Mouse (Mus musculus): ENCODE results near the gene Alg13. TPM values are rescaled to one million over a fixed set of nuclear protein-coding genes. Genes with fewer than 3 reads are reported as not detected.

Gene Alg13
- polyA plus RNA-seq, 1 experiment = 426 TPM

GRCm38 (mm10) chrX:144338355-144338754 is 20.8 kb downstream of the Alg13 start:
- Histone ChIP-seq H3K36me3 (ENCODE audit: control insufficient read depth, insufficient read depth, low read length, poor library complexity, severe bottlenecking) (peaks cover 11% of the 10 kb centered on the region), H3K9me3 (replicated peaks; ENCODE audit: control insufficient read depth, insufficient read depth, low read length, poor library complexity, severe bottlenecking) (no peaks in the 10 kb centered on the region), H3K27me3 (ENCODE audit: control insufficient read depth, insufficient read depth, low read length, poor library complexity, severe bottlenecking) (no peaks in the 10 kb centered on the region), H3K4me3 (ENCODE audit: low read depth, low read length) (peak overlapping the region; percentile 43), H3K4me1 (ENCODE audit: control insufficient read depth, insufficient read depth, low read length) (no peaks in the 10 kb centered on the region), H3K9ac (ENCODE audit: low read depth, poor library complexity, severe bottlenecking) (peak overlapping the region; percentile 5; the same call in 1 of the 2 replicates), H3K27ac (ENCODE audit: insufficient read depth, low read length) (peak overlapping the region; percentile 90)
- no peak for TF ChIP-seq CTCF (IDR thresholded peaks at IDR 0.05; ENCODE audit: low read depth, low read length)
- no peak for TF ChIP-seq POLR2A (IDR thresholded peaks at IDR 0.05; ENCODE audit: insufficient read depth, low read length)
- 0 out of 2 replicates have a peak, but pooled peaks have one; percentile 27 for TF ChIP-seq EP300 (IDR thresholded peaks at IDR 0.05; ENCODE audit: insufficient read depth, low read depth, low read length)

DNA sequence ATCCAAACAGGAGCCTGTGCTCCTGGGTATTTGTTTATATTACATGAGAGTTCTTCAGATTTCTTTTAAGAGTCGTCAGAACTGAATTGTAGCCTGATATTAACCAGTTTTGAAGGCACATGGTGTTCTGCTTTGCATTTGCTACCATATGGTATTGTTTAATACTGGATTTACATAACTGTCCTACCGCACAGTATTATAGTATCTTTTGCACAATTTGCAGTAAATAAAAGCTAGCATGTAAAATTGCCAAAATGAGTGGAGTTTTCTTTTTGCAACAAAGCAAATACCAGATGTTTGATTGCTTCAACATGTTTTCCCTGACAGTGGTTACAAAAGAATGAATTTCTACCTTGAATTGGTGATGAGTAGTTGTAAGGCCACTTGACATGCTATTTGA is 56.6 kb downstream of the Alg13 start:
- no peak overlapping the region for H3K4me3 ChIP-seq (ENCODE audit: low read depth, low read length)
- TF ChIP-seq POLR2A (IDR thresholded peaks at IDR 0.05; ENCODE audit: insufficient read depth, low read length) (no peak), CTCF (IDR thresholded peaks at IDR 0.05; ENCODE audit: low read depth, low read length) (no peak), EP300 (IDR thresholded peaks at IDR 0.05; ENCODE audit: insufficient read depth, low read depth, low read length) (no peak)

DNA sequence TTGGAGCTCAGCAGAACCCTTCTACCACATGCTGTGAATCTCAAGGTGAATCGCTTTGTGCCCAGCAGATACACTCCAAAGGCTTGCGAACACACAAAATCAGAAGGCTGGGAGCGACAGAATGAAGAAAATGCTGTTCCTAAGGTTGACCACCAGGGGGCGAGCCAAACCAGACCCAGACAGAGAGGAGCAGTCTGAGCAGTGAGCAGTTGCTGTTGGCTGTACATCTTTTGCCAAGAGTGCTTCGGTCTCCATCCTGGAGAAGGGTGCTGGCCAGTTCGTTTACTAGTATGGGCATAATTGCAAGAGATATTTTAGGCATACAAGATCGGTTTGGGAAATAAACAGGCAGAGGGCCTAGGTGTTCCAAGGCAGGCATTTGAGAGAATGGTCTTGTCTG is 85.9 kb downstream of the Alg13 start:
- TF ChIP-seq CTCF (IDR thresholded peaks at IDR 0.05; ENCODE audit: low read depth, low read length) (peak; percentile 71), POLR2A (IDR thresholded peaks at IDR 0.05; ENCODE audit: insufficient read depth, low read length) (no peak), EP300 (IDR thresholded peaks at IDR 0.05; ENCODE audit: insufficient read depth, low read depth, low read length) (no peak)
- Histone ChIP-seq H3K4me3 (ENCODE audit: low read depth, low read length) (no peak overlapping the region), H3K9ac (ENCODE audit: low read depth, poor library complexity, severe bottlenecking) (no peak overlapping the region), H3K27ac (ENCODE audit: insufficient read depth, low read length) (no peak overlapping the region), H3K27me3 (ENCODE audit: control insufficient read depth, insufficient read depth, low read length, poor library complexity, severe bottlenecking) (no peaks in the 10 kb centered on the region), H3K9me3 (replicated peaks; ENCODE audit: control insufficient read depth, insufficient read depth, low read length, poor library complexity, severe bottlenecking) (no peaks in the 10 kb centered on the region), H3K4me1 (ENCODE audit: control insufficient read depth, insufficient read depth, low read length) (no peaks in the 10 kb centered on the region), H3K36me3 (ENCODE audit: control insufficient read depth, insufficient read depth, low read length, poor library complexity, severe bottlenecking) (no peaks in the 10 kb centered on the region)

More for the DNA sequence above, 56.6 kb downstream of the Alg13 start:
- peaks cover 34% of the 10 kb centered on the region for H3K36me3 ChIP-seq (ENCODE audit: control insufficient read depth, insufficient read depth, low read length, poor library complexity, severe bottlenecking)
- no peaks in the 10 kb centered on the region for H3K27me3 ChIP-seq (ENCODE audit: control insufficient read depth, insufficient read depth, low read length, poor library complexity, severe bottlenecking)
- H3K9ac ChIP-seq (ENCODE audit: low read depth, poor library complexity, severe bottlenecking) = no peak overlapping the region
- H3K4me1 ChIP-seq (ENCODE audit: control insufficient read depth, insufficient read depth, low read length) = no peaks in the 10 kb centered on the region
- no peaks in the 10 kb centered on the region for H3K9me3 ChIP-seq (replicated peaks; ENCODE audit: control insufficient read depth, insufficient read depth, low read length, poor library complexity, severe bottlenecking)
- H3K27ac ChIP-seq (ENCODE audit: insufficient read depth, low read length) = no peak overlapping the region

- Histone ChIP-seq H3K4me3 (ENCODE audit: low read depth, low read length) (no peak overlapping the region), H3K9me3 (replicated peaks; ENCODE audit: control insufficient read depth, insufficient read depth, low read length, poor library complexity, severe bottlenecking) (no peaks in the 10 kb centered on the region), H3K4me1 (ENCODE audit: control insufficient read depth, insufficient read depth, low read length) (no peaks in the 10 kb centered on the region), H3K9ac (ENCODE audit: low read depth, poor library complexity, severe bottlenecking) (no peak overlapping the region), H3K27ac (ENCODE audit: insufficient read depth, low read length) (no peak overlapping the region), H3K36me3 (ENCODE audit: control insufficient read depth, insufficient read depth, low read length, poor library complexity, severe bottlenecking) (no peaks in the 10 kb centered on the region), H3K27me3 (ENCODE audit: control insufficient read depth, insufficient read depth, low read length, poor library complexity, severe bottlenecking) (no peaks in the 10 kb centered on the region)
- TF ChIP-seq EP300 (IDR thresholded peaks at IDR 0.05; ENCODE audit: insufficient read depth, low read depth, low read length) = no peak
- TF ChIP-seq POLR2A (IDR thresholded peaks at IDR 0.05; ENCODE audit: insufficient read depth, low read length) = no peak
Observed at GRCm38 (mm10) chrX:144408036-144408435, 90.4 kb downstream of the Alg13 start.

DNA sequence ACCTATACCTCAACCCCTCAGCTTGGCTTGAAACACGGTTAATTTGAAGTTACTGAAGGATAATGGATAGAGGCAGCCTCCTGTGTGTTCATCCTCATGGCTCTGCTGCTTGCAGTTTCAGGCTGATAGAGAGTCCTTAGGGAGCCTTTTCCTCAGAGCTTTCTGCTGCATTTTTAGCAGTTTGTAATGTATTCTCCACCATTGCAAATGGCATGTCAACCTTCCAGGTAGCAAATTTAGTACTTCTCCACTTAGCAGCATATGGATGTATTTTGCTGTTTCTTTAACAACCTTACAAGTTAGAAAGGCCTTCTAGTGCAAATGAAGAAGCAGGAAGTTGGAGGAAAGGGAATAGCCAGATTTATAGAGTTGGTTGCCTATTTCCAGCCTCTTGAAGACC is 102.7 kb downstream of the Alg13 start:
- TF ChIP-seq EP300 (IDR thresholded peaks at IDR 0.05; ENCODE audit: insufficient read depth, low read depth, low read length) = no peak
- no peak for TF ChIP-seq CTCF (IDR thresholded peaks at IDR 0.05; ENCODE audit: low read depth, low read length)
- no peak for TF ChIP-seq POLR2A (IDR thresholded peaks at IDR 0.05; ENCODE audit: insufficient read depth, low read length)
- H3K4me1 ChIP-seq (ENCODE audit: control insufficient read depth, insufficient read depth, low read length) = no peaks in the 10 kb centered on the region
- H3K27me3 ChIP-seq (ENCODE audit: control insufficient read depth, insufficient read depth, low read length, poor library complexity, severe bottlenecking) = no peaks in the 10 kb centered on the region
- H3K9ac ChIP-seq (ENCODE audit: low read depth, poor library complexity, severe bottlenecking) = no peak overlapping the region
- no peak overlapping the region for H3K4me3 ChIP-seq (ENCODE audit: low read depth, low read length)
- H3K9me3 ChIP-seq (replicated peaks; ENCODE audit: control insufficient read depth, insufficient read depth, low read length, poor library complexity, severe bottlenecking) = no peaks in the 10 kb centered on the region
- H3K27ac ChIP-seq (ENCODE audit: insufficient read depth, low read length) = no peak overlapping the region
- no peaks in the 10 kb centered on the region for H3K36me3 ChIP-seq (ENCODE audit: control insufficient read depth, insufficient read depth, low read length, poor library complexity, severe bottlenecking)

GRCm38 (mm10) chrX:144421091-144421490 is 103.5 kb downstream of the Alg13 start:
- no peaks in the 10 kb centered on the region for H3K9me3 ChIP-seq (replicated peaks; ENCODE audit: control insufficient read depth, insufficient read depth, low read length, poor library complexity, severe bottlenecking)
- no peak overlapping the region for H3K9ac ChIP-seq (ENCODE audit: low read depth, poor library complexity, severe bottlenecking)
- no peak overlapping the region for H3K4me3 ChIP-seq (ENCODE audit: low read depth, low read length)
- H3K27ac ChIP-seq (ENCODE audit: insufficient read depth, low read length) = no peak overlapping the region
- H3K4me1 ChIP-seq (ENCODE audit: control insufficient read depth, insufficient read depth, low read length) = no peaks in the 10 kb centered on the region
- TF ChIP-seq CTCF (IDR thresholded peaks at IDR 0.05; ENCODE audit: low read depth, low read length) (no peak), EP300 (IDR thresholded peaks at IDR 0.05; ENCODE audit: insufficient read depth, low read depth, low read length) (no peak), POLR2A (IDR thresholded peaks at IDR 0.05; ENCODE audit: insufficient read depth, low read length) (no peak)
- H3K27me3 ChIP-seq (ENCODE audit: control insufficient read depth, insufficient read depth, low read length, poor library complexity, severe bottlenecking) = no peaks in the 10 kb centered on the region
- H3K36me3 ChIP-seq (ENCODE audit: control insufficient read depth, insufficient read depth, low read length, poor library complexity, severe bottlenecking) = no peaks in the 10 kb centered on the region
